Mouse (Mus musculus) left cerebral cortex, postnatal 36 days (tissue): ENCODE measurements around the gene Hspg2. TPM values are rescaled to one million over a fixed set of nuclear protein-coding genes. Genes with fewer than 3 reads are reported as not detected.
A peak's percentile ranks its signal among the peaks of the same experiment; 100 is the strongest.
"Not testable (repeated sequence)": the region's sequence is repeated elsewhere in the genome, so short reads cannot be mapped to it uniquely, and the experiment has no call there.

Source experiments
- DNase-seq, 2 experiments: peaks; one replicate each; pipeline ENCODE4 v3.0.0; 2021 to 2022; ENCODE audit warnings: low spot score in 2 of 2, mixed read lengths in 1 of 2
- intact Hi-C: fragments of 180-260 bp; cut with DNase I; formaldehyde crosslinking; loops from one replicate; pipeline ENCODE4 v1.15.1; 2025
- total RNA-seq, 2 experiments: library from RNA; stranded (reverse); gene quantifications; 2 replicates each; pipeline ENCODE4 v1.2.3; 2021

The Hspg2 gene
- total RNA-seq, 2 experiments from 2014 or later = 5.7 to 7.7 TPM

GRCm38 (mm10) chr4:137545568-137545967, 77.0 kb downstream of the Hspg2 start:
- DNase-seq = no peak
- intact Hi-C loops = loop anchor here (5.0 kb wide), 1 partner anchor 103 kb away; no protein-coding TSS in a partner anchor

- intact Hi-C loops = loop anchor here (5.0 kb wide), 1 partner anchor 104 kb away; no protein-coding TSS in a partner anchor
- peak in 1 of 2 experiments; percentile 15 for DNase-seq
Observed at GRCm38 (mm10) chr4:137546003-137546525, 77.5 kb downstream of the Hspg2 start.

- intact Hi-C loops = no loop called here
- no peak for DNase-seq
Observed at GRCm38 (mm10) chr4:137553466-137553865, 84.9 kb downstream of the Hspg2 start.

- DNase-seq = no peak
- intact Hi-C loops = no loop called here
Observed at GRCm38 (mm10) chr4:137556673-137557210, 88.2 kb downstream of the Hspg2 start.

GRCm38 (mm10) chr4:137569873-137570272, 101.3 kb downstream of the Hspg2 start:
- intact Hi-C loops = no loop called here
- DNase-seq = no peak

- intact Hi-C loops = no loop called here
- no peak for DNase-seq
Observed at GRCm38 (mm10) chr4:137574469-137574868, 105.9 kb downstream of the Hspg2 start, which contains the start of gene Ldlrad2. Gene Ldlrad2 (minus strand): TSS chr4:137574569.

GRCm38 (mm10) chr4:137577486-137577885, 108.9 kb downstream of the Hspg2 start:
- intact Hi-C loops = loop anchor here (5.0 kb wide), 1 partner anchor 135 kb away; no protein-coding TSS in a partner anchor
- no peak for DNase-seq

- intact Hi-C loops = loop anchor here (5.0 kb wide), 1 partner anchor 136 kb away; no protein-coding TSS in a partner anchor
- peak; percentile 21 to 23 for DNase-seq
Observed at GRCm38 (mm10) chr4:137578181-137578845, 109.7 kb downstream of the Hspg2 start.

GRCm38 (mm10) chr4:137579789-137580188, 111.2 kb downstream of the Hspg2 start:
- intact Hi-C loops = loop anchor here (5.0 kb wide), 1 partner anchor 137 kb away; no protein-coding TSS in a partner anchor
- DNase-seq = no peak

- DNase-seq = no peak
- intact Hi-C loops = no loop called here
Observed at GRCm38 (mm10) chr4:137580299-137580698, 111.7 kb downstream of the Hspg2 start.

- no peak for DNase-seq
- intact Hi-C loops = no loop called here
Observed at GRCm38 (mm10) chr4:137581815-137582214, 113.2 kb downstream of the Hspg2 start.

GRCm38 (mm10) chr4:137589095-137589494, 120.5 kb downstream of the Hspg2 start:
- DNase-seq, intact Hi-C loops: not testable (repeated sequence)

GRCm38 (mm10) chr4:137589586-137589985, 121.0 kb downstream of the Hspg2 start:
- DNase-seq = no peak
- intact Hi-C loops = no loop called here

GRCm38 (mm10) chr4:137590961-137591360, 122.4 kb downstream of the Hspg2 start:
- no peak for DNase-seq
- intact Hi-C loops = no loop called here

GRCm38 (mm10) chr4:137593601-137594495, 125.3 kb downstream of the Hspg2 start, which contains the start of gene Usp48:
Gene Usp48 (plus strand): TSS chr4:137593755.
- intact Hi-C loops = no loop called here

GRCm38 (mm10) chr4:137594496-137595270, 126.1 kb downstream of the Hspg2 start:
- intact Hi-C loops = no loop called here
- no peak for DNase-seq

More at GRCm38 (mm10) chr4:137593601-137594495, 125.3 kb downstream of the Hspg2 start, which contains the start of gene Usp48:
- peak; percentile 99 for DNase-seq

- intact Hi-C loops = no loop called here
- DNase-seq = no peak
Observed at GRCm38 (mm10) chr4:137597098-137597630, 128.6 kb downstream of the Hspg2 start.

GRCm38 (mm10) chr4:137598577-137598976, 130.0 kb downstream of the Hspg2 start:
- intact Hi-C loops = no loop called here
- no peak for DNase-seq
